Mouse (Mus musculus) C3H10T1/2 (cell line): ENCODE results near the gene Uqcr10. TPM values are rescaled to one million over a fixed set of nuclear protein-coding genes. Genes with fewer than 3 reads are reported as not detected.

Experiments used
- polyA plus RNA-seq, 2 experiments: library from polyadenylated mRNA; unstranded; fragments of >200 nt; fragmentation: generic; extraction: Trizol; gene quantifications; one replicate each; pipeline ENCODE4 v1.2.1; 2012; ENCODE audit warnings: missing spikeins in 2 of 2

Uqcr10 gene
- polyA plus RNA-seq: 1,000 to 10,000 TPM in 1 of 2 experiments, 100 to 1,000 TPM in 1; 830 to 1,141 TPM

DNA sequence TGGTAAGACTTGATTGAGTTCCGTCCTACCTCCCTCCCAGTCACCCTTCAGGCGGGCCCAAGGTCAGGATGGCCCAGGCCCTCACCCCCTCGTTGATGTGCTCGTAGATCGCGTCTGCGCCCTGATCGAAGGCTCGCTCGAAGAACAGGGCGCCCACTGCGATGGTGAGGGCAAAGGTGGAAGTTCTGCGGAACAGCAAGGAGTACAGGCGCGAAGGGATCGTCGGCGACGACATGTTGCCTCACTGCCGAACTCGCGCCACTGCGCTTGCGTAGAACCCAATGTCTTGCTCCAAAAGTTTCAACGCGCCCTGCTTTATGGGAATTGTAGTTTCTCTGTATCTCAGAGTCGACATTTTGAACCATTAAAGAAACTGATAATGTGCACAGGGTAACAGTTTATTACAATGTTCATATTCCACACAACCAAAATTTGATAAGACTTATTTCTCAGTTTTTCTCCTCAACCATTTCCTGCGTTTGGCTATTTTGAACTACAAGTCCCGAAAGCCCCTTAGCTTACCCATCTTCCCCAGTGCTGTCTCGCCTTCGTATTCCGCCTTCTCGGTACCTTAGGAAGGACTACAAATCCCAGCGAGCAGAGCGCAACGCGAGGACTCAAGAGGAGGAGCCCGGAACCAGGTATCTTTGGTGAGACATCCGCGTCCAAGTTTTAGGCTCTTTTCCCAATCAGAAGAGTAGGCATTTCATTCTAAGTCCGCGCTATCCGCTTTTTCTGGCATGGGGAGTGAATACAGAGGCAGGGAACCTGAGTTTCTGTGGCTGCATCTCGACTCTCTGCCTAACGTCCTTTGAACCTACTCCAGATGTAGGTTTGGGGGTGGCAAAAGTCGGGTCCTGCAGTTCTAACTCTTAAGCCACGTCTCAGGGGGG, at the start of gene Uqcr10, which contains the start of gene Zmat5:
Gene Uqcr10 (minus strand): TSS at position 271 of the 893 bp plus-strand sequence.
Gene Zmat5 (plus strand): TSS at position 607 of the 893 bp plus-strand sequence.

DNA sequence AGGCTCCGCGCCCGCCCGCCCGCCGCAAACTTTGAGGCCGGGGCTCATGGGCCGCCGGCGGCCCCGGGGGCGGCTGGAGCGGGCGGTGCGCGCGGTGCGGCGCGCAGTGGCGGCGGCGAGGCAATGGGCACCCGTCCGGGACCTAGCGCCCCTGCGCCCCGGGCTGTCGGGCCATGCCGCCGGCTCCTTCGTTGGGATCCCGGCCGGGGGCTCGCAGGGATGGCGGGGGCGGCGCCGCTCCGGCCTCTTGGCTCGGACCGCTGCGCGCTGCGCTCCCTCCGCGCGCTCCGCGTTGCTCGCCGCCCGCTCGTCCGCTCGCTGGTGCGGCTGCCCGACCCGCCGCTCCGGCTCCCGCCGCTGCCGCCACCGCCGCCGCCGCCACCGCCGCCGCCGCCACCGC, 42.6 kb upstream of the Uqcr10 start, which contains the start of gene Cabp7:
Gene Cabp7 (minus strand): TSS at position 46 of the 400 bp plus-strand sequence.

Other genes with a start within 250 kb of the Uqcr10 start
- gene Mtmr3, start 109.5 kb downstream of the Uqcr10 start, polyA plus RNA-seq: 10 to 100 TPM in 1 of 2 experiments, 1 to 10 TPM in 1; 3.7 to 27.7 TPM
- gene Gm11032, start 84.3 kb downstream of the Uqcr10 start, polyA plus RNA-seq: not detected
- 10 to 100 TPM; 23.3 to 24.8 TPM for gene Ascc2, start 66.6 kb downstream of the Uqcr10 start, polyA plus RNA-seq
- gene Zmat5, start 336 bp upstream of the Uqcr10 start, polyA plus RNA-seq: 10 to 100 TPM; 51.7 to 78.9 TPM
- gene Cabp7, start 42.4 kb upstream of the Uqcr10 start, polyA plus RNA-seq: under 1 TPM; 0.09 to 0.21 TPM
- gene Nf2, start 145.2 kb upstream of the Uqcr10 start, polyA plus RNA-seq: 10 to 100 TPM in 1 of 2 experiments, 1 to 10 TPM in 1; 9.6 to 38.1 TPM
- gene Nipsnap1, start 169.6 kb upstream of the Uqcr10 start, polyA plus RNA-seq: 10 to 100 TPM in 1 of 2 experiments, 1 to 10 TPM in 1; 6.7 to 11.4 TPM
- gene Thoc5, start 191.0 kb upstream of the Uqcr10 start, polyA plus RNA-seq: 10 to 100 TPM; 35.7 to 37.1 TPM
- gene Nefh, start 243.7 kb upstream of the Uqcr10 start, polyA plus RNA-seq: under 1 TPM in 1 of 2 experiments, not detected in 1; 0.04 TPM